Mouse (Mus musculus) ES-CJ7 (cell line): ENCODE results near the gene Olfr461.

Experiments
- DNase-seq: peaks from one replicate; pipeline ENCODE4 v3.0.0; 2011; ENCODE audit warnings: low read depth, low spot score

Olfr461 gene

GRCm38 (mm10) chr6:40554950-40555349 lies at the start of gene Olfr461:
Gene Olfr461 (minus strand): TSS chr6:40555050.
- DNase-seq: no peak

- peak; percentile 57 for DNase-seq
These were observed 43.7 kb upstream of the Olfr461 start for GRCm38 (mm10) chr6:40598546-40598945.

- no peak for DNase-seq
These were observed 40.1 kb upstream of the Olfr461 start for GRCm38 (mm10) chr6:40594804-40595550.

- DNase-seq: no peak
These were observed 33.5 kb upstream of the Olfr461 start for GRCm38 (mm10) chr6:40588346-40588745.

- DNase-seq: no peak
These were observed 30.8 kb upstream of the Olfr461 start, which contains the start of gene Clec5a for GRCm38 (mm10) chr6:40585645-40586044. Gene Clec5a (minus strand): TSS chr6:40585821.

GRCm38 (mm10) chr6:40584336-40584735 lies 29.5 kb upstream of the Olfr461 start:
- DNase-seq: no peak

- no peak for DNase-seq
These were observed 21.5 kb upstream of the Olfr461 start for GRCm38 (mm10) chr6:40576305-40576704.

- DNase-seq: no peak
These were observed 18.8 kb upstream of the Olfr461 start for GRCm38 (mm10) chr6:40573618-40574017.

- no peak for DNase-seq
These were observed 14.3 kb upstream of the Olfr461 start, which contains the start of gene Olfr460 for GRCm38 (mm10) chr6:40569187-40569586. Gene Olfr460 (plus strand): TSS chr6:40569487.

- DNase-seq: no peak
These were observed 10.2 kb downstream of the Olfr461 start for GRCm38 (mm10) chr6:40544690-40545089.

- DNase-seq: no peak
These were observed 35.4 kb downstream of the Olfr461 start, which contains the start of gene Prss37 for GRCm38 (mm10) chr6:40519408-40519807. Gene Prss37 (minus strand): TSS chr6:40519508.

GRCm38 (mm10) chr6:40493229-40493628 lies 61.6 kb downstream of the Olfr461 start, which contains the start of gene Tas2r108:
Gene Tas2r108 (plus strand): TSS chr6:40493529.
- DNase-seq: no peak
